Mouse (Mus musculus): ENCODE results near the gene Strada.

- TF ChIP-seq CTCF (conservative IDR thresholded peaks at IDR 0.05; ENCODE audit: low read length) (no peak), NANOG (IDR thresholded peaks at IDR 0.05; ENCODE audit: borderline replicate concordance, low read length) (no peak)
These were observed 77.2 kb downstream of the Strada start for GRCm38 (mm10) chr11:106124784-106125183.

Data from E14TG2a.4 (cell line).